Mouse (Mus musculus): Measurements from ENCODE around the gene Ormdl3. TPM values are rescaled to one million over a fixed set of nuclear protein-coding genes. Genes with fewer than 3 reads are reported as not detected.

Ormdl3 gene
- polyA plus RNA-seq, 1 experiment from 2014 or later: 120 TPM

GRCm38 (mm10) chr11:98599291-98599690 is 12.1 kb upstream of the Ormdl3 start:
- no peak overlapping the region for H3K27ac ChIP-seq
- no peak overlapping the region for H3K4me2 ChIP-seq
- peaks cover 6% of the 10 kb centered on the region for H3K4me1 ChIP-seq
- peaks cover 14% of the 10 kb centered on the region for H3K27me3 ChIP-seq (replicated peaks)
- H3K9ac ChIP-seq: no peak overlapping the region
- H3K4me3 ChIP-seq: no peak overlapping the region
- no peaks in the 10 kb centered on the region for H3K36me3 ChIP-seq (replicated peaks)
- no peaks in the 10 kb centered on the region for H3K9me3 ChIP-seq
- ATAC-seq (replicated peaks): no peak
- WGBS: 39% methylated on average over 18 of the region's 18 CpGs

- Histone ChIP-seq H3K9me3 (no peaks in the 10 kb centered on the region), H3K36me3 (replicated peaks) (no peaks in the 10 kb centered on the region), H3K4me2 (no peak overlapping the region), H3K9ac (no peak overlapping the region), H3K4me1 (peaks cover 6% of the 10 kb centered on the region), H3K27me3 (replicated peaks) (peaks cover 14% of the 10 kb centered on the region), H3K27ac (no peak overlapping the region), H3K4me3 (no peak overlapping the region)
- 66% methylated on average over 18 of the region's 18 CpGs for WGBS
- no peak for ATAC-seq (replicated peaks)
Measured at GRCm38 (mm10) chr11:98598851-98599290, 11.7 kb upstream of the Ormdl3 start.

GRCm38 (mm10) chr11:98597991-98598390 is 10.8 kb upstream of the Ormdl3 start, which contains the start of gene Lrrc3c:
TSS of gene Lrrc3c (plus strand) at chr11:98598291.
- H3K9me3 ChIP-seq: no peaks in the 10 kb centered on the region
- peaks cover 6% of the 10 kb centered on the region for H3K4me1 ChIP-seq
- H3K4me2 ChIP-seq: no peak within 1 kb of the TSS
- no peak within 1 kb of the TSS for H3K9ac ChIP-seq
- H3K4me3 ChIP-seq: no peak within 1 kb of the TSS
- no peak within 1 kb of the TSS for H3K27ac ChIP-seq
- H3K27me3 ChIP-seq (replicated peaks): peaks cover 14% of the 10 kb centered on the region
- WGBS: 88% methylated on average over 8 of the region's 8 CpGs
- no peak for ATAC-seq (replicated peaks)
- no peaks in the 10 kb centered on the region for H3K36me3 ChIP-seq (replicated peaks)

- no peak for ATAC-seq (replicated peaks)
- Histone ChIP-seq H3K9ac (no peak overlapping the region), H3K4me1 (peaks cover 4% of the 10 kb centered on the region), H3K9me3 (no peaks in the 10 kb centered on the region), H3K27me3 (replicated peaks) (peaks cover 14% of the 10 kb centered on the region), H3K27ac (no peak overlapping the region), H3K4me2 (no peak overlapping the region), H3K4me3 (no peak overlapping the region), H3K36me3 (replicated peaks) (no peaks in the 10 kb centered on the region)
- 47% methylated on average over 6 of the region's 6 CpGs for WGBS
Measured at GRCm38 (mm10) chr11:98597363-98597762, 10.2 kb upstream of the Ormdl3 start.

- Histone ChIP-seq H3K9ac (no peak overlapping the region), H3K4me3 (no peak overlapping the region), H3K27ac (no peak overlapping the region), H3K4me2 (no peak overlapping the region), H3K27me3 (replicated peaks) (peaks cover 12% of the 10 kb centered on the region), H3K36me3 (replicated peaks) (no peaks in the 10 kb centered on the region), H3K9me3 (no peaks in the 10 kb centered on the region), H3K4me1 (no peaks in the 10 kb centered on the region)
- WGBS: 75% methylated on average over 3 of the region's 3 CpGs
- ATAC-seq (replicated peaks): no peak
Measured at GRCm38 (mm10) chr11:98595955-98596354, 8.8 kb upstream of the Ormdl3 start.

GRCm38 (mm10) chr11:98595473-98595872 is 8.3 kb upstream of the Ormdl3 start:
- Histone ChIP-seq H3K9me3 (no peaks in the 10 kb centered on the region), H3K27ac (no peak overlapping the region), H3K4me3 (no peak overlapping the region), H3K4me1 (no peaks in the 10 kb centered on the region), H3K36me3 (replicated peaks) (no peaks in the 10 kb centered on the region), H3K9ac (no peak overlapping the region), H3K27me3 (replicated peaks) (peaks cover 7% of the 10 kb centered on the region), H3K4me2 (no peak overlapping the region)
- 71% methylated on average over 10 of the region's 10 CpGs for WGBS
- ATAC-seq (replicated peaks): no peak

- WGBS: 77% methylated on average over 6 of the region's 6 CpGs
- Histone ChIP-seq H3K27ac (no peak overlapping the region), H3K9me3 (no peaks in the 10 kb centered on the region), H3K9ac (no peak overlapping the region), H3K4me2 (no peak overlapping the region), H3K4me3 (no peak overlapping the region), H3K36me3 (replicated peaks) (no peaks in the 10 kb centered on the region), H3K4me1 (no peaks in the 10 kb centered on the region), H3K27me3 (replicated peaks) (peaks cover 7% of the 10 kb centered on the region; the same call in 1 of the 2 replicates)
- no peak for ATAC-seq (replicated peaks)
Measured at GRCm38 (mm10) chr11:98595021-98595420, 7.9 kb upstream of the Ormdl3 start.

GRCm38 (mm10) chr11:98590548-98591445 is 3.6 kb upstream of the Ormdl3 start:
- Histone ChIP-seq H3K4me1 (peaks cover 19% of the 10 kb centered on the region), H3K4me2 (no peak overlapping the region), H3K36me3 (replicated peaks) (no peaks in the 10 kb centered on the region), H3K27ac (no peak overlapping the region), H3K9ac (no peak overlapping the region), H3K9me3 (no peaks in the 10 kb centered on the region), H3K27me3 (replicated peaks) (no peaks in the 10 kb centered on the region), H3K4me3 (no peak overlapping the region)
- 73% methylated on average over 19 of the region's 19 CpGs for WGBS
- ATAC-seq (replicated peaks): no peak

- 90% methylated on average over 8 of the region's 8 CpGs for WGBS
- H3K4me1 ChIP-seq: peaks cover 34% of the 10 kb centered on the region
- H3K27me3 ChIP-seq (replicated peaks): no peaks in the 10 kb centered on the region
- no peaks in the 10 kb centered on the region for H3K36me3 ChIP-seq (replicated peaks)
- ATAC-seq (replicated peaks): no peak
- H3K9ac ChIP-seq: no peak overlapping the region
- H3K9me3 ChIP-seq: no peaks in the 10 kb centered on the region
- no peak overlapping the region for H3K4me3 ChIP-seq
- H3K4me2 ChIP-seq: no peak overlapping the region
- H3K27ac ChIP-seq: no peak overlapping the region
Measured at GRCm38 (mm10) chr11:98589306-98589705, 2.1 kb upstream of the Ormdl3 start.

GRCm38 (mm10) chr11:98588833-98589281 is 1.7 kb upstream of the Ormdl3 start:
- no peak overlapping the region for H3K27ac ChIP-seq
- peak overlapping the region; percentile 73 for H3K4me2 ChIP-seq
- no peak overlapping the region for H3K9ac ChIP-seq
- H3K27me3 ChIP-seq (replicated peaks): no peaks in the 10 kb centered on the region
- no peak for ATAC-seq (replicated peaks)
- no peaks in the 10 kb centered on the region for H3K9me3 ChIP-seq
- H3K4me1 ChIP-seq: peaks cover 36% of the 10 kb centered on the region
- H3K36me3 ChIP-seq (replicated peaks): no peaks in the 10 kb centered on the region
- WGBS: 70% methylated on average over 6 of the region's 6 CpGs
- no peak overlapping the region for H3K4me3 ChIP-seq

- 5% methylated on average over 20 of the region's 20 CpGs for WGBS
- Histone ChIP-seq H3K4me3 (peak overlapping the region; percentile 87), H3K27ac (peak overlapping the region; percentile 49; the same call in 1 of the 2 replicates), H3K4me1 (peaks cover 36% of the 10 kb centered on the region), H3K4me2 (peak overlapping the region; percentile 73), H3K9me3 (no peaks in the 10 kb centered on the region), H3K9ac (peak overlapping the region; percentile 87), H3K27me3 (replicated peaks) (no peaks in the 10 kb centered on the region), H3K36me3 (replicated peaks) (0 out of 2 replicates have a peak, but pooled peaks cover 3% of the 10 kb centered on the region)
- peak; percentile 35 for ATAC-seq (replicated peaks)
Measured at GRCm38 (mm10) chr11:98587684-98588546, 747 bp upstream of the Ormdl3 start.

Measured in midbrain, embryonic 15.5 days (tissue).